Mouse (Mus musculus) cerebellum, postnatal 25 days (tissue): ENCODE results near the gene 4930412O13Rik.

Source experiments
- DNase-seq, 2 experiments: peaks; one replicate each; pipeline ENCODE4 v3.0.0; 2021; ENCODE audit warnings: mixed read lengths in 2 of 2

The 4930412O13Rik gene

DNA sequence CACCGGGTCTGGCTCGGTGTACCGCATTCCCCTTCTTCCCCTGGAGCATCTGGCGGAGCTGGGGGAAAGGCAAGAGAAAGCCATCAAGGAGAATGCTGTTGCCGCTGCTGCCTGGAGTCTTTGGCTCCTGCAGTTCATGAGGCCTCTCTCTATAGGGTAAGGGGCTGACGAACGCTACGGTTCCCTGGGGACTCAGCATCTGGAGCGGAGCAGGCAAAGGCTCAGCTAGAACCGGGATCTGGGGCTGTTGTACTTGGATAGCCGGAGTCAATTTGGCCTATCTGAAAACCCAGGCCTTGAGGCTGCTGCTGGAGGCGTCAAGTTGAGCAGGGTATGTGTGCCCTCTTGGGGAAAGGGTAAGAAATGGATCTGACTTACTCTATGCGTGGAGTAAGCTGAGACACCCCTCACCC, 565 bp downstream of the 4930412O13Rik start:
- DNase-seq = peak in 1 of 2 experiments; percentile 17

DNA sequence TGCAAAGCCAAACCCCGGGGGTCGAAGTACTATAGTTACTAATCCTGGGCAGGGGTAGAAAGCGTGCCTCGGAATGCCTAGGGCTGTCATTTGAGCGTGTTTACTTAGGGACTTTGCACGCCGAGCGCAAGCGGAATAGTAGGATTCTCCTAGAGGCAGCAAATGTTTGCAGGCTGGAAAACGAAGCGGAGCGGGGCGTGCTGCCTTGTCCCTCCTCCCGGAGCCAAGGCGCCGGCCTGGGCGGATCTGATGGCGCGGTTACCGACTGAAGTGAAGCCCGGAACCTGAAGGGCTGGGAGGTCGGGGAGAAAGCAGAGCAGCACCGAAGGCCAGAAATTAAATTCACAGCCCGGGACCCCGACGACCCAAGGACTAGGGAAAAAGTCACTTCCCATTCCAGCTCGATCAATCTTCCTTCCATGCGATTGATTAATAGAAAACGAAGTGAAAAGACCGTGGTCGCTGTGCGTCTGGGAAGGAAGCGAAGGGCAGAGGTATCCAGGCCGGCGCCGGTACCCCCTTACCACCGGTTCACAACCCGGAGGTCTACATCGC, 1.4 kb downstream of the 4930412O13Rik start:
- peak; percentile 44 to 51 for DNase-seq

DNA sequence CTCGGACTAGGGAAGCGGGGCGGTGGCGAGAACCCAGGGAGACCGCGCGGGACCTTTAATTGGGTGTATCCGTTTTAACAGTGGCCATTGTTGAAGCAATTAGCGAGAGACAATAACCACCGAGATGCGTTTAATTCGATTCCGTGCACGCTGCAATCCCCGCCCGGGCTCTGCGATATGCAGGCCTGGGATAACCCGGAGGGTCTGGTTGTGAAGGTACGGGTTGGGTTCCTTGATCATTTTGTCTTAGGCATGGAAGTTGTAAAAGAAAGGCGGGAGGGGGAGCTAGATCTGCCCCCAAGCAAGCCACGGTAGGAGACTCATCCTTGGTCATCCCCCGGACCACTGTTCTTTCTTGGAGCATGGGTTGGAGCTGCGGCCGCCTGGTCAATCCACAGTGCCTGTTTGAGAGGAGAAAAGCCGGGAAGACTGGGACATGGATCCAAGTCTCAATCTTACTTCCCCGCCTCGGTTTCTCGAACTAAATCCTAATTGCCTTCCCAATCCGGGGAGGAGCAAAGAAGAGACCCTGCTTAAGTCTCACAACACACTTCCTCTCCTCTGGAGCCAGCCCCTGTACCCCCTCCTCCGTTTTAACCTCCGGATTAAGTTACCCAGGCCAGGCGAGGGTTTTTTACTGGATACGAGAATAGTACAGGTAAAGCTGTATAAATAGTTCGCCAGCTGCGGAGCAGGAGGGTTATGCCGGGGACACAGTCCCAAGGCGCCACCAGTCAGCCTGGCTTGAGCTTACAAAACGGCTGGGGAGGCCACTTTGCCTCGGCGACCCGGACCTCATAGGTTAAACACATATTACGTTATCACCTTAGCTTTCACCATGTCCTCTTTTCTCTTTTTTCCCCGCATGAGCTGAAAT, 2.1 kb downstream of the 4930412O13Rik start:
- peak; percentile 36 to 60 for DNase-seq

DNA sequence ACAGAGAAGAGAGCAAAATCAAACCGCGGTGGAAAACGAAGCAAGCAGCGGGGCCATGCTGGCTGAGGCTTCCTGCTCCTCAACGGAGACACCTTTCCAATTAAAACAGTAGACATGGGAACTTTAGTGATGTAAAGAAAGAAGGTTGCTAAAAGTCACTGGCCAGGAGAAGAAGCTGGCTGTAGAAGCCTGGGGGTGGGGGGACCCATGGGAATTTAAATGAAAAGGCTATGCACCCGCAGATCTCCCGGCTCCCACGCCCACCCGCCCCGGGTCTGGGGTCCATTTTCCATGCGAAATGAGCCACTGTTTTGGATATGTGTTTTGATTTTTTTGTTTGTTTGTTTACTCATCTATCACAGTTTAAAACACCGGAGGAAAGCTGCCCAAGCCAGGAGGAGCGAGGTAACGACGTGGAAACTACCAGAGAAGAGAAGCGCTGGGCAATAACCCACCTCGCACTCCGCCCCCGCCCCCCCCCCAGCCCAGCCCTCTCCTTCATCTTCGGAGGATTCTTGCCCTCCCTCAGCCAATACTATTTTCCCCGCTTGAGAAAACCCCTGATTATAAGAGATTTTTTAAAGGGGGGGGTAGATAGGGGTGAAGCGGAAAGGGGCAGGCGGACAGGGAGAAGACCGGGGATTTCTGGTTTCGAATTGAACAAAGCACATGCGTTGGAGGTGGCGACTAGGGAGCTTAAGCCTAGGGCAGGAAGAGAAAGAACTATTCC, 2.9 kb downstream of the 4930412O13Rik start:
- DNase-seq = peak in 1 of 2 experiments; percentile 8

DNA sequence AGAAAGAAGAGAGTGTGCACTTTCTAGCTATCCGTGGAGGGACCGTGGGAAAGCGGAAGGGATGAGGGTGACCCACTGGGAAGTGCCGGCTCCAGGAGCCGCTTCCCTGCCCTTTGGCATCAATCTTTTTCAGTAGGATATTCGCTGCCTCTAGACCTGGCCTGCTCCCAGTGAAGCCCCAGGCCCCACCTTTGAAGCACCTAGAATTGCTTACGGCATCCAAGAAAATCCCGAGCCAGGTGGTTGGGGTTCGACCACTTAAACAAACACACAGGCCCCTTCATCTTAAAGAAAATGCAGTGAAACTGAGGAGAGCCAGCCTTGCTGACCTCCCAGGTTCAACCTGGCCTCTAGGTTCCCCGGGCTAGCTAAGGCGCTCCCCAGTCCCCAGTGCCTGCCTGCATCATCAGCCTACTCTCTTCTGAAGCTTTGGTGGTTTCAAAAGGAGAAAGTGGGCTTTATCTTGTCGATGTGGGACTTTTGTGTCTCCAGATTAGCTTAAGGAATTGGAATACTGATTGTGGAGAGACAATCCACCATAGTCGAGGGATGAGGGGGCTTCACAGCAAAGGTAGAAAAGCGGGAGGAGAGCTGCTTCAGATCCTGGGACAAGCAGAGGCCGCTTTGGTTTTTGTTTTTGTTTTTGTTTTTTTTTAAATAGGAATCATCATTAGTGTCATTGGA, 3.6 kb downstream of the 4930412O13Rik start:
- DNase-seq = peak in 1 of 2 experiments; percentile 20

DNA sequence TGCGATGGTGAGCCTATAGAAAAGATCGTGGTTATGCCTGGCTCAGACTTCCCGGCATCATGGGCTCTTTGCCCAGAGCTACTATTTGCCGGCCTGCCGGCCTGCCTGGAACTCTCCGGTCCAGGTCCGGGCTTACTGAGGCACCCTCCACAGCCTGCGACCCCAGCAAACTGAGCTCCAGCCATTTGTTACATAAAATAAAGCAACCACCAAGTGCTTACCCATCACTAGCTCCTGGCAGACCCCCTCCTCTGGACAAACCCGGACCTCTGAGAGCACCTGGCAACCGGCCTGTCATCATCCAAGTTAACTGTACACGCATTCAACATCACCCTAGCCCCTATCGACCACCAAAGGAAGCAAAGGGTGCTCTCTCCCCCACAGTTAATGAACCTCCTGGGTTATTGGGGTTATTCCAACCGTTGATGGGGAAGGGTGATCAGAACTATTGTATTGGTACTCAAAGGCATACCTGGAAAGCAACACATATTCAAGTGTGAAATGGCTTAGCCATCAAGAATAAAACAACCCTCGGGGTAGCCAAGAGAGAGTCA, 4.2 kb downstream of the 4930412O13Rik start:
- peak; percentile 25 to 28 for DNase-seq

DNA sequence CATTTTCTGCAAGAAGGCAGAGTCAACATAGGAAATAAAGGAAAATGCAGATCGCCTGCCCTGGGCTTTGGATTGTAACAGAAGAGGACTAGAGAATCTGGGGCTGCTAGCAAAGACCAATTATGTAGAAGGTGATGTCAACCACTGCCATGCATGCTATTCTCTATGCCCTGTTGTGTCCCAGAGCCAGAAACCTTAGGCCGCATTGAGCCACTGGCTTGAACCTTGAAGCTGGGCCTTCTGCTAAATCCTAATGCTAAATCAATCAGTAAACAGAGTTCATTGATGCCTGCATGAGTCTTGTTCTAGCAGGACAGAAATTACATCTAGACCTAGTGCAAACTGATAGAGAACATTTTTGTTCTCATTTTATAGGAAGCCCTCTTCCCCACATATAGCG, 5.0 kb downstream of the 4930412O13Rik start:
- DNase-seq = no peak

DNA sequence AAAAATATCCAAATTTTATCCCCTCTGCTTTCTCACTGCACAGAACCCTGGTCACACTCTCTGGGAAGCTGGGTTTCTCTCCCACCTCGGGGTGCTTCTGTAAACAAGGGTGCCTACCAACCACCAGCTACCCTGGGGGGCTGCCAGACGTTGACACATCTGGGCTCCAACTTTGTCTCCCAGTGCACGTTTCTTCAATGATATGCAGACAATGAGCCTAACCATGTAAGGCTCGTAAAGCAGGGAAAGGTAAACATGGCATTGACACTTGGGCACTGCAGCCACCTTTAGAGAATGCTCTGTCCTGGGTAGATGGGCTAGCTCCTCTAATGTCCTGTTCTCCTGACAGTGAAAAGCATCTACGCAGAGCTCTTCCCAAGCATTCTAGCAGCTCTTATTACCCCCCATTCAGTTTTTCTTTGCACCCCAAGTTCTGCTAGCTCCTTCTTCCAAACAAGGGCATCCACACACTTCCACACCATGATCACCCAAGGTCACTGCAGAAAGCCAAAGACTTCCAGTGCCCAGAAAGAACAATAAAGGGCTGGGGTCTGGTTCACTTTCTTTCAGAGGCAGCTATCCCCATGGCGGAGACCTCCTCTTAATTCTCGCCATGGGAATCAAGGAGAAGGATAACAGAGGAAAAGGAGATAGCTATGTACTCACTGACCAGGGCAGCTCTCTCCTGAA, 6.0 kb downstream of the 4930412O13Rik start:
- DNase-seq = no peak

DNA sequence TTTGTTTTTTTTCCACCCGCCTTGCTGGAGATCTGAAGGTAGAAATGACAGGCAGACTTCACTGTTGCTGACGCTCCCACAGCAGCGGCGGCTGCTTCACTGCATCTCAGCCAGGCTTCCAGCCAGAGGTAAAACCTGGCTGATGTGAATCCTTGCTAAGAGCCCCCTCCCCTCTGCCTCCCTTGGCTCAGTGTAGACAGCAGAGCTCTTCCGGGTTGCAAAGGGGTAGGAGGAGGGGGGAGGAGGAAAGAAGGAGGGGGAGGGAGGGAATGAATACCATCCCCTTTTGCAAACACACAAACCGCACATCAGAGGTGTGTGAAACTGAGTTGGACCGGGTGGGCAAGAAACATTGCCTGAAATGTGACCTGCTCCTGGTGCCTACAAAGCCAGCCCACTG, 6.6 kb downstream of the 4930412O13Rik start:
- DNase-seq = no peak

DNA sequence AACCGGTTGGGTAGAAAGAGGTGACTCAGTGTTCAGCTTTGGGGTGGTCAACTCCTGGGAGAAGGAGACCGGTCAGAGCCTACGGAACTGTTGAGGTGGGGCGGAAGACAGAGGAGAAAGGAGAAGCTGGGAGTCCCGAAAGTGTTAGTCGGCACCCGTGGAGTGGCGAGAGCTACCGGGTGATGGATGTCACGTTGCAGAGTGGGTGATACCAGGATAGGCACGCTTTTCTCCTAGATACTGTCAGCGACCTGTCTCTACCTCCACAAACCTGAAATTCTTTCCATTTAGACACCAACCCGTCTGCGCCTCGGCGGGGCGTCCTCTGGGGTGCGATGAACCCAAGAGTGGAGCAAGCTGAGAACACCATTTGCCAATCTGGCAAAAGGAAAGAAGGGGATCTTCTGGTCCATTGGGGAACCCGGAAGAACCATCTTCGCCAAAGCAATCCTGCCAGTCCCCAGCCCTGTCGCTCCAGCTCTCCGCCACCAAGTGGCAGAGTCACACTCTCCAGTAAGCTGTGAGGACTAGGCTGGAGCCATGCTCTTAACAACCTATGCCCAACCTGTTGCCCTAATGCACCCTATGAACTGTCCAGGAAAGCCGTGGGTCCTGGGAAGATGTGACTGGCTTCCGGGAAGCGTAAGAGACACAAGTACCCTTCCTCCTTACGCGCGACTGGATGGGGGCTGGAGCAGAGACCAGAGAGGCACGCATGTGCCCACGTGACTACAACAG, 8.0 kb downstream of the 4930412O13Rik start, which contains the start of gene 9230102O04Rik:
Gene 9230102O04Rik, minus strand, starts transcription at position 628 of the 738 bp plus-strand sequence.
- DNase-seq = peak; percentile 23 to 35

DNA sequence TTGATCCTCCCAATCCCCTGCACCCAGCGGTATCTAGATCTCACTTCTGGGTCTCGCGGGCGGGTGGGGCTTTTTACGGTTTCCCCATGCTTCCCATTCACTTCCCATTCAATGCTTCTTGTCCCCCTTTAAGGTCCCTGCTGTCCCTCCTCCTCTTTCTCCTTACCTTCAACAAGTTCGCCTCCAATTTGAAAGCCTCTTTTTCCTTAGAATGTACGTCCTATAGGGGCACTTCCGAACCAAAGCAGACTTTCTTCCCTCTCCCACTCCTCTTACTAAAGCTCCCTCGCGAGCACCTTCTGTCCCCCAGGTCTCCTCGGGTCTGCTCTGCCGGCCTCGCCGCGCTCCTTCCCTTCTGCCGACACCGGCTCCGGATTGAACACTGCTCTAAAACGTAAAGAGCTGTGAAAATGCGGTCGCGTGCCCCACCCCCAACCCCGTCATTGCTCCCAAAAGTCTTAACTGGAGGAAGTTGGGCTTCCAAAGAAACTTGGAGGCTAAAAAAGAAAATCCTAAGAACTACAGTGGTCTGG, 8.7 kb downstream of the 4930412O13Rik start, which contains the start of gene Gata3:
Gene Gata3, minus strand, starts transcription at position 384 of the 533 bp plus-strand sequence.
- DNase-seq = no peak

DNA sequence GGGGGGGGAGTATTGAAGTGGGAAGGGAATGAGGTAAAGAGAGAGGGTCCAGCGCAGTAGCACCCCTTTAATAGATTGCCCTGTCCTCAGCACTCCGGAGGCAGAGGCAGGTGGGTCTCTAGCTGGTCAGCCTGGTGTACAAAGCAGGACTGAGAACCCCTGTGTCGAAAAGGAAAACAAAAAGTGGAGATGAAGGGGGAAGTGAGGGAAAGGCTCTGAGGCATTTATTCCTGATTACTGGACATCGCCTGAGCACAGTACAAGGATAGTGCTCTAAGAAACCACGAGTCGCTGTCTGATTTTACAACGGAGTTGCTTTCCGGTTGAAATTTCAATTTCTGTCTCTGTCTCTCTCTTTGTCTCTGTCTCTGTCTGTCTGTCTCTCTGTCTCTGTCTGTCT, 9.2 kb downstream of the 4930412O13Rik start:
- DNase-seq = no peak

DNA sequence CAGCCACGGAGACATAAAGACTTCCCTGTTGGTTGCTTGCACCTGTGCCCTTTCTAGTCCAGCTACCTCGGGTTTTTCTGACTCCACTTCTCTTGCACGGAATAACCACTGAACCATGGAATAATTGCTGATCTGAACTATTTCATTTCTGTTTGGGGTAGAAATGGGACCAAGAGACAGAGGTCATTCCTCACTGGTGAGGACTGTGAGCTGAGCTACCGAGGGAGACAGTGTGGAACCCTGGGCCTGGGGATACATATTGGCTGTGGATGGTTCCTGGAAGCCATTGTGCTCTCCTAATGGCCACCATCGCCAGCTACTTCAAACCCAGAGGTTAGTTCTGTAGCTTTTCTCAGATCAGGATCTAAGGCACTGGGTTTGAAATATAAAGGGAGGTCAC, 9.9 kb downstream of the 4930412O13Rik start:
- DNase-seq = no peak

DNA sequence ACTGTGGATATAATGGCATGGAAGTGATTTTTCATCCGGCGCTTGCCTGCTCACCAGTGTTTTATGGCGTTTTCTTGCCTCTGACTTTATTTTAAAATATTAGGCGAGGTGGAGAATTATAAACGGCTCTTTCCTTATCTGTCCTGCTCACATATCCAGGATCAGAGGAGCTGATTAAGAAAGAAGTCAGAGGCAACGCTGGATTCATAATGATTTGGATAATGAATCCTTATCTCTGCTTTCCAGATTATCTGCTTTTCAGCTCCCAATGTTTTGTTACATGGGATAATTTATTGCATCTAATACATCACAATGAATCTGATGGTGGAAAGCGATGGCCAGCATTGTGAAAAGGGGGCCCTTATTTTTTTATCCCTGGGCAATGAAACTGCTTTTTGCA, 11.5 kb downstream of the 4930412O13Rik start:
- no peak for DNase-seq

DNA sequence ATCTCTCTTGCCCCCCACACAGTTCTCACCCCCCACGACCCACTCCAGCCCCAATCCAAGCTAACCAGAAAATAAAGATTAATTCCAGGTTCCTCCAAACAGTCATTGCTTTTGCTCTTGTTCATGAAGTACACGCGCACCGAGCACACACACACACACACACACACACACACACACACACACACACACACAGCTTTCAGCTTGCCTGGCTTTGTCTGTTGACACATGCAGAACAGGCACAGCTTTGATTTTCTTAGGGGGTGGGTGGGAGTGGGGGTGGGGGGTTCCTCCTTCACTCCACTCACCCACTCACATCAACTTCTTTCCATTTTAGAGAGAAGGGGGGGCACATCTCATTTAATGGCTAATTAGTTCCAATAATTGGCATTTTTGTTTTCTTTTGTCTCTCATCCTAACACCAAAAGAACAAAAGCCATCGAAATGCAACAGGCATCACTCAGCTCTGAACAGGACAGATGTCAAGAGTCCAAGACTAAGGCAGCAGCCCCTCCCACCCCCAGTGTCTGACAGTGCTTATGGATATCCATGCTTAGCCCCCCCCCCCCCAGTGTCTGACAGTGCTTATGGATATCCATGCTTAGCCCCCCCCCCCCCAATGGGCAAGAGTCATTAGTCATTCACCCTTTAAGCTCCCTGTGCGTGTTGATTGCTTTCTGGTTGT, 12.4 kb downstream of the 4930412O13Rik start:
- no peak for DNase-seq

DNA sequence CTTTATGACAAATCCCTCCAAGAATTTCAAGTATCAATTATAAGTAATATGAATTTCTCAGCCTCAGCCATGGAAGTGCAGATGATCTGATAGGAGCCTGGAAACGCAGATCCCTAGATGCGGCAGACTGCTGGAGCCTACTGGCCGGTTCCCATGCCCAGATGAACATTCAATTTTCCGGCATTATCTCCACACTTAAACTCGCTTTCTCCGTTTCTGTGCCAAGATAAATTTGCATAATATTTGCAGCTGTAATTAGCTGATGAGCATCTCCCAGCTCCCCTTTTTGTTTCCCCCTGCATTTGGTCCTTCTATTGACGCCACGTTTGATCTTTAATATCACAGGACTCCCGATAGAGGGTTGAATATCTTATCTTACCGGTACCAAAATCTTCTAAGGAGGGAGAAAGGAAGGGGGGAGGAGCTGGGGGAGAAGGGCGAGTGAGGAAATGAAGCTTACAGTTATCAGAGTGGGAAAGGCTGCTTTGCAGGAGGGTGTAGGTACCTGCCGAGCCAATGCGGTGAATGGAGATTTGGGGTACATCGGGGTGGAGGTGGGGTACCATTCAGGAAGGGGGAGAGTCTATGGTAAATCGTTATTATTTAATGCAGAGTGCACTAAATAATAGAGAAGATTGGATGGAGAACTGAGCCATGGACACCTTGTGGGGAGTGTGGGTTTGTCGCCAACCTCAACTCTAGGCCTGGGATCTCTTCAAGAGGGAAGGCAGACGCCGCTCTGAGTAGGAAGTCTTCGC, 14.0 kb downstream of the 4930412O13Rik start:
- no peak for DNase-seq

DNA sequence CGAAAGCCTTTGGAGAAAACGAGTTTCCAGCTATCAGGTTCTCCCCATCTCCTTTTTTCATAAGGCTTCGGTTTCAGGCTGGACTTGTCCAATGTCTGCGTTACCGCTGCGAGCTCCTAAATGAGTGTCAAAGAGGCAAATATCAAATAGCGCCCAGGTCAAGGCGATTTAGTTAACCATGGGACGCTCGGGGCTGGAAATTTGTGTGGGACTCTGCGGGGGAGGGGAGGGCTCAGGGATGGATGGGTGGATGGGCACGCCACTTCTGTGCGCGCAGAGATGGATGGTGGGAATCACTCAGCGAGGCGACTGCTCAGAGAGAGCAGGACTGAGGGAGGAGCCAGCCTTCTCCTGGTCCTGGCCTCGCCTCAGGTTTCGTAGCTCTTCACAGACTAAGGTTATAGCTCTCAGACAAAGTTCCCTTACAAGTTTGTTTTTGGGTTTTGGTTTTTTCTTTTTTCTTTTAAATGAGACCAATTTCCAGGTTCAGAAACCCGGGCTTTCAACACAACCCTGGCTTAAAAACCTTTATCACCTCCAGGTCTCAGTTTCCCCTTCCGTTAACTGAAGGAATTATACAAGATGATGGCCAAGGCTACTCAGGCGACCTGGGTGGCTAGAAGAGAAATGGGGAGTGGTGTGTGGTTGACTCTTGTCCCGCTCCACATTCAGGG, 15.2 kb downstream of the 4930412O13Rik start:
- no peak for DNase-seq

DNA sequence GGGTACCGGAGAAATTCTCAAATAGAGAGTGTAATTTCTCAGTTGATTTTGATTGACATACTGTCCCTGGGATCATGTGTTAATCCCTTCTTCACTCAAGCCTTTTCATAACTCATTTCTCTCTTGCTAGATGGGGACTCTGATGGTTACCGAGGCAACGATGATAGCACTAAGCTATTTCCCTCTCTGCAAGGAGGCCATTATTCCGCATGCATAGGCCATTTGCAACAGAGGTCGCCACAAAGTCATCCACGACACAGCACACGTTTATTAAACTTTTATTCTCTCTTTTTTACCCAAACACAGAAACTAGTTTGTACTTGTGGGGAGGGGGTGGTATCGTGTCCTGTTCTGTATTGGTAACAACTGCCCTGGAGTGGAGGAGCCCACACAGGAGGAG, 16.8 kb downstream of the 4930412O13Rik start:
- no peak for DNase-seq
